Mouse (Mus musculus): ENCODE measurements around the gene Slc43a1.

GRCm38 (mm10) chr2:84855732-84856131, 17.1 kb downstream of the Slc43a1 start:
- TF ChIP-seq CTCF (conservative IDR thresholded peaks at IDR 0.05; ENCODE audit: insufficient read depth, insufficient read length, low read depth, low read length): peak; percentile 92
- no peak for TF ChIP-seq POLR2A (IDR thresholded peaks at IDR 0.05; ENCODE audit: low read depth, low read length)
